Mouse (Mus musculus): ENCODE data around the gene Plpp3.

Gene Plpp3

DNA sequence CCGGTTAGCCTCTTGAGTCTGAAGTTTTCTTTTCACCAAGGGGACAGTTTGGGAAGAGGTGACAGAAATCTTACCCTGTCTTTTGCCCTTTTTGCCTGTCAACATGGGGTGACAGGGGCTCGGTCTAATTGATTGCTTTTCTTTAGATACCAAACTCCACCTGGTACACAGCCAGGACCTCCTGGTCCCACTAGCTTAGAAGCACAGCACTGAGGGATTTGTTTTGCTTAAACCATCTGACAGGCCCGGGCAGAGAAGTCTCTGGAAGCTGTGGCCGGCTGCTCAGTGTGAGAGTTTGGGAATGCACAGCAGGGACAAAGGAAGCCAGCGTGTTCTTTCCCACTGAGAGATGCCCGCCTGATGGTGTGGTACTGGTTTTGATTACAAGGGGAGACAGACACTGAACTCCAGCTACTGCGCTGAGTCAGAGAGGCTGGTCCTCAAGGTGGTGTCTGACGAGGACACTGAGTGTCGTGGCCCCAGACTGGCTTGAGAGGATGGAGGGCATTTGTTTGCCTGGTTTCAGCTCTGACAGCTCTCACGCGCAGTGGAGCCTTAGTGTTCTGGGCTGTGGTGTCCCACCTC, 64.2 kb downstream of the Plpp3 start:
- DNase-seq: no peak

DNA sequence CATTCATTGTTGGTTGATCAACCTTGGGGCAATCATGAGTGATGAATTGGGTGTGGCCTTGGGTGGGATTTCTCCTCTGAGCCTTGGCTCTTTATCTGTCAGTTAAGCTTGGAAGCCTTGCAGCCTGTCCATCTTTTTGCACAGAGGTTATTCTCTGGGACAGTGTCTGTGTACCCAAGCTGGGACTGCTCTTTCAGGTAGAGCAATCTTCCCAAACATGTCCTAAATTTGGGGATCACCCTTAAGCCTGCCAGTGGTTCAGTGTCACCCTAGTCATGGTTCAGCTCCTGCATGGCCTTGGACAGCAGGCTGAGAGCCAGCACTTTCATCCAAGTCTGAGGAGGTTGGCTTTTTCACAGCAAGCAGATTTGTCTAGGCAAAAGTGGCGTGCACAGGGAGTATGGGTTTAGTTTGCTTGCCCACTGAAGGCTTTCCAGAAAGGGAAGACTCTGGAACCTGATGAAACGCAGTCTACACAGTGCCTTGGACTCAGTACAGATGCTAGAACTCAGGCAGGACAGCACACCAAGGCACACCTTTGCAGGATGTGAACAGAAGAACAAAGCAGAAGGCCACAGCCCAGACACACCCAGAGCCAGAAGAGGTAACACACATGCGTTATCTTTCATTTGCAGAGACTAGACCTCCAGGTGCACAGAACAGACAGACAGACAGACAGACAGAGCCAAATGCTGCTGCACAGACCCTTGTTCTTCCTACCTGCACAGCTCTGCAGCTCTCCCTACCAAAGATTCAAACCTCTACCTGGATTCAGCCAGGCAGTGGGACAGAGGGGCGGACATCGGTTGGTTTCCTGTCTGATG, 66.2 kb downstream of the Plpp3 start:
- no peak for DNase-seq

DNA sequence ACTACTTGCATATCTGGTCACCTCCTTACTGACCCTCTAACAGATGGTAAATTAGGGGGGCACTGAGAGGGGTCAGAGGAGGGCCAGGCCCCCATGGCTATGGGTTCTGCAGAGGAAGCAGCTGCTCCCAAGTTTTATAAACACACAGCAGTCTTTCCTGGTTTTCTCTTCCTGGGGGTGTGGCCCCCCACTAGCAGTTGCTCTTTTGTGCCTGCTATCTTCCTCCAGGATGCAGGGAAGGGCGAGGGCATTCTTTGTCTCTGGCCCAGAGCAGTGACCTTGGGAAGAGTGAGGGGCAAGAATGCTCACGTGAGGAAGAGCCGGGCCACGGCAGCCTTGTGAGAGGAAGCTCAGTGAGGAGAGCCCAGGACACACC, 66.8 kb downstream of the Plpp3 start:
- peak; percentile 39 to 61 for DNase-seq

DNA sequence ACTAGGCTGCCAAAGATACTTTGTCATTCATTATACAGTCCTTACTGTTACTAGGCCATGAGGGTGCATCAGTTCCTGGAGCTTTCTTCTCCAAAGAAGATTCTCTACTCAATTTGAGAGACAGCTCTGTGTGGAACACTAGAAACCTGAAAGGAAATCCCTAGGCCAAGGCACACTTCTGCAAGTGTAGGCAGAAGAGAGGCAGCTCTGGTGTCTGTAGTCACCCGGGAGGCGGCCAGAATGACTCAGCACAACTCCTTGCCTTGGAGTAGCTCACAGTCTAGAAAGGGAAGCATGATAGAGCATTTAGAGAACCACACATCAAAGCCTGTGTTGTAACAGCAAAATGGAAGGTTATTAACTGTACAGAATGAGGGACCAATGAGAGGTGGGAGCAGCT, 68.4 kb downstream of the Plpp3 start:
- DNase-seq: peak; percentile 29 to 40

DNA sequence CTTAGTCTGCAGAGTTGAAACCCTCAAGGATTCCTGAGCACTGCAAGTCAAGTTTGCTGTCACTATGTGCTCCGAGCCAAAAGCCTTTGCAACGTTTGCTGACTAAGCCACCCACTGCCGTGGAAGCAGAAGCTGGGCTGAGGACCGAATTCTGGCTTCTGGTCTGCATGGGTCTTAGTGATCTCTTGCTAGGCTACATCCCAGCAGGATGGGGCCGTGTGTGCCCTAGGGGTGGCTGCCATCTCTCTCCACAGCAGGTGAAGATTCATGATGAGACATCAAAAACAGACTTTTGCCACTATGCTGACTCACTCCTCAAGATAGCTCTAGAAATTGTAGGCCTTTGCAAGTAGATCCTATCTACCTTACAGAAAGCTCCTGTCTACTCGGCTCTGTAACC, 69.2 kb downstream of the Plpp3 start:
- DNase-seq: no peak

DNA sequence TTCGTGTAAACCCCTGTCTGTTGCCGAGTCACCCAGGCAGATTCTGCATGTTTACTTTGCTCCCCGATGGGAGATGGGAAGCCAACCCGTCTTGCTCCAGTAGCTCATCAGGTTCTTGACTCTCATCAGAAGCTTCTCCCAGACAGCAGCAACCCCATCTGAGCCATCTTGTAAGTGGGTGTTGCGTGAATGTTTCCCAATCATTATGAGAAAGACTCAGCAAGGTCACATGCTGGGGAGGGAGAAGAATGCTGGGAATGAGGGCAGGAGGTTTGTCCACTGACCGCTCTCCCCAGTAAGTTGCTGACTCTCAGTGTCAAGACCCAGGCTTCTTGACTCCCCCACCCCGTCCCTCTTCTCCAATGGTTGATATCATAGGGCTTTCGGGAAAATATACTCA, 73.0 kb downstream of the Plpp3 start:
- no peak for DNase-seq

DNA sequence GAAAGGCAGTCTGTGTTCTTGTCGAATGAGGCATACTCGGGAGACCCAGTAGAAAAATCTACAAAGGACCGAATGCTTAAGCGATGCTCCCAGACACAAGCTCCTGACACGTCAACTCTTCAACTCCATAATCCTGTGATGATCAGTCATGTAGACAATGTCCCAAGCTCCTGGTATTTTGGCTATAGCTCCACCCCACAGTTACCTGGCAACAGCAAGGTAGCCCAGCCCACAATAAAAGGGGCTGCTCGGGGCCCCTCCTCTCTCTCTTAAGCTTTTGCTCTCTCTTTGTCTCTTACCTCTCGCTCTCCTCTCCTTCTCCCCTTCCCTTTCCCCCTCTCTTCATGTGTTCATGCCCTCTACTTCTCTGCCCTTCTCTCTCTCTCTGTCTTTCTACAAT, 83.1 kb downstream of the Plpp3 start:
- DNase-seq: no peak

DNA sequence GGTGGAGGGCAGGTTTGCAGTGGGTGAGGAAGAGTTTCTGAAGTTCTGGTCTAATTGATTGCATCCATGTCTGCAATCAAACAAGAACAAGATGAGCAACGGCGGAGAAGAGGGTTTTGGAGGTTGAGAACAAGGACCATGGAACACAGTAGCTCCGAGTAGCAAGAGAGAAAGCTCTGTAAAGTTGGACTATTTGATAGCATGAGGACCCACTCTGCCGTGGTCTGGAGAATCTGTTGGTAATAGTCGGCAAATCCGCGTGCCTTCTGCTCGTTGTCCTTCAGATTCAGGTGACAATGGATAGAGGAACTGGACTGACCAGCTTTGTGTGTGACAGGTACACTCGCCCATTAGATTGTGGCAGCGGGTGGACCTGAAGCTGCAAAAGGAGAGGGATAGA, 87.8 kb downstream of the Plpp3 start:
- DNase-seq: no peak

DNA sequence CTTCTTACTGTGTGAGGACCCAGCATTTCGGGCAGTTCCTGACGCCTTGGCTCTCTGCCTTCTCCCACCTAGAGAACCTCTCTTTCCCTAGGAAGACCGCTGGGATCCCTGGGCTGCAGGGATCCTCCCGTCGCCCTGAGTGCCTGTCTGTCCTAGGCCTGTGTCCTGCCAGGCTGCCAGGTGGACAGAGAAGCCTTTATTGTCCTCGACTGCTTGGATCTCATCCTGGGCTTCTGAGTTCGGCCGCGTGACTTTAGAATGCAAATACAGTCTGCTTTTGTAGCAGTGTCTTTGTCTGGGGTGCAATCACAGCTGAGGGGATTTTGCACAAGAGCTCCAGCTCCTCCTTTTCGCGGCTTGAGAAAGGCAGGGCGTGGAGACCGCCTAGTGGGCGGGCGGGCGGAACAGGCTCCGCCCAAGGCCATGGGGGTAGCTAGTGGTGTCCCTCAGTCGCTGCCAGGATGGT, 88.4 kb downstream of the Plpp3 start:
- peak; percentile 58 to 76 for DNase-seq

DNA sequence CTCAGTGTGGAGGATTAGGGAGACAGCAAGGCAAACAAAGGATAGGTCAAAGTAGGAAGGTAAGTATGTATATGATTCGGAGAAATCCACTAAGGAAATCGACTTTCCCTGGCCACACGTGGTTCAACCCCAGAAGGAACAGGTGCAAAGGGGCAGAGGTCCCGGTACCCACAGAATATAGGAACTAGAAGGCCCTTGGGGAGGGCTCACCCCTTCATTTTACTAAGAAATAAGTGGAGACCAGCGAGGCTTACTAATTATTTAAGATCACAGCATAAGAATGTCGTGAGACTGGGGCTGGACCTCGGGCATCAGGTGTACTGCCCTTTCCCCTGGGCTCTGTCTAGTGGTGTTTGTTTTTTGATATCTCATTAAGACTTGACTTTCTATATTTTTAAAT, 89.2 kb downstream of the Plpp3 start:
- DNase-seq: no peak

DNA sequence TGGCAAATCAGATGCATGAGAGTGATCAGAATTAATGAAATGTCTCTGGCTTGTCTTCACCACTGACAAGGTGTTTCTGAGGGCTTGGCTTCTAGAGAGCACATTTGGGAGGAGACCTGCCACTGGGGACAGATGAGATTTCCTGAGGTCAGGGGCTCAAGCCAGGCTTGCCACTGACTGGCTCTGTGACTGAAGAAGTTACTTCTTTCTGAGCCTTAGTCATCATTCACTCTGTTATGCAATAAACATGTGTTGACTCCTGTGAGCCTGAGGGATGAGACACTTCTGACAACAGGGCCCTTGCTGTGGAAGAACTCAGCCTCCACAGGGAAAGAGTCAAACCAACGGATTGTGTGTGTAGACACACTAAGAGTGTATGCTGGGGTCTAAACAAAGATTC, 91.0 kb downstream of the Plpp3 start:
- DNase-seq: no peak

DNA sequence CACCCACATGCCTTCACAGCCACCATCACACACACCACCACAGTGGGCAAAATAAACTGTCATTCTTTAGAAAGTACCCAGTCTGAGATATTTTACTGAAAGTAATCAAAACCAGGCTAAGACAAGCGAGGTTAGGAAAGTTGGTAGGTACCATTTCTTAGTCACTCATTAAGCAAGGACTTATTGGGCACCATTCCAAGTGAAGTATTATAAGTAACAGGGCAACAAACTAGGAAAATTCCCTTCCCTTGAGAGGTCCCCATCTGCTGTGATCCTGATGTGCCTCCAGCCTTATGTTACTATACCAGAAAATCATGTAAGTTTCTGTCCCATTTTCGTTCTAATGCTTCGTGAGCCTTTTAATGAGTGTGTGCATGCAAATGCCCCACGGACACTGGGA, 92.1 kb downstream of the Plpp3 start:
- DNase-seq: no peak

DNA sequence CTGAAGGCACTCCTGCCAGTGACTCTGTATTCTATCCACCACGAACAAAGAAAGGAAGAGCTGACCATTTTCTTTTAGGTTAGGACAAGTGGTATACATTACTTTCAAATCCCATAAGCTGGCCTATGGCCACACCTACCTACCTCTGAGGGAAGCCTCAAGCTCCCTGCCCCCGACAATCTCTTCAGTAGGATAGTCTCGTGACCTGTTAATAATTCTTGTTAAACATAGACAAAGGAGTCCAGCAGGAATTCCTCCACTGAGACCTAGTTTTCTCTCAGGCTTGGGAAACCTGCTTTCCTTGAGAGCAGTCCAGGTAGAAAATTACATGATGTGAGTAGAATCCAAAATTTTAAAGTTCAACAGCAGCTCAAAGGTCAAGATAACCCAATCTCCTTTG, 93.8 kb downstream of the Plpp3 start:
- DNase-seq: no peak

DNA sequence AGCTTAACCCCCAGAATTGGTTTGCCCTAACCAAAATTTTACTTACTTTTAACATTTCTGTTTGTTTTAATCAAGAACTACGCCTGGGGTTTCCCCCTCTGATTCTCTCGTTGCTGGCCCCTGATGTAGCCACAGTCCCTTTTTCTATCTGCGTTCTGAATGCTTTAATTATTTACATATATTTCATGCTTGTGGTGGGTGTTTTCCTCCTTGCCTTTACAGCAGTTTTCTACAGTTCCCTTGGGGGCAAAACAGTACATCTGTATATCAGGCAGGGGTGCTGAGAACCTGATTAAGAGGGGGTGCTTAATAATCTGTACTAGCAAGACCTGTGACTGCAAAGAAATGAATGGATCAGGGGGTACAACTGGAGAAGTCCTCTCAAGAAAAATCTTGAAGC, 94.9 kb downstream of the Plpp3 start:
- DNase-seq: no peak

DNA sequence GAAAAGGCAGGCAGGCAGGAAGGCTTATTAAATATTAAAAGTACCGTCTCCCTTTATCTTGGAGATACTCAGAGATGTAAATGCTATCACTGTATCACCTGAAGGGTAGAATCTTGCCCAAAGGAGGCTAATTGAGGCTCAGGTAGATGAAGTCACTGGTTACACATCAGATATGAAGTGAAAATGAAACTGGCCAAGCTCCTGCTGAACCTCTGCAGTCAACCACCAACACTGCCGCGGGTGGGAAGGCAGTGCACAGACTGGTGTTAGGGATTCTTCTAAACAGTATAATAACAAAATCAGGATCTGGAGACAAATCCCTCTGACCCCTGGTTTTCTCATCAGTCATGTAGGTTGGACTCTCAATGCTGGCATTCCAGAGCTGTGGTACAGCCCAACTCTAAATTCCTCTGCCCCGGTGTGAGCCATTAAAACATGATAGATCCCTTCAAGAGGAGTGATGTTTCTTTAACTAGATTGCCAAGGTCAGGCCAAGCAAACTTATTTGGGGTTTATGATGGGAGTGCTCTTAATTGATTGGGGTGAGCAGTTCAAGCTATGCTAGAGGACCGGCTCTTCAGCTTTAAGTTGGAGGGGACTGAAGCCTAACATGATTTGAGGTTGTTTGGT, 95.5 kb downstream of the Plpp3 start:
- DNase-seq: no peak

DNA sequence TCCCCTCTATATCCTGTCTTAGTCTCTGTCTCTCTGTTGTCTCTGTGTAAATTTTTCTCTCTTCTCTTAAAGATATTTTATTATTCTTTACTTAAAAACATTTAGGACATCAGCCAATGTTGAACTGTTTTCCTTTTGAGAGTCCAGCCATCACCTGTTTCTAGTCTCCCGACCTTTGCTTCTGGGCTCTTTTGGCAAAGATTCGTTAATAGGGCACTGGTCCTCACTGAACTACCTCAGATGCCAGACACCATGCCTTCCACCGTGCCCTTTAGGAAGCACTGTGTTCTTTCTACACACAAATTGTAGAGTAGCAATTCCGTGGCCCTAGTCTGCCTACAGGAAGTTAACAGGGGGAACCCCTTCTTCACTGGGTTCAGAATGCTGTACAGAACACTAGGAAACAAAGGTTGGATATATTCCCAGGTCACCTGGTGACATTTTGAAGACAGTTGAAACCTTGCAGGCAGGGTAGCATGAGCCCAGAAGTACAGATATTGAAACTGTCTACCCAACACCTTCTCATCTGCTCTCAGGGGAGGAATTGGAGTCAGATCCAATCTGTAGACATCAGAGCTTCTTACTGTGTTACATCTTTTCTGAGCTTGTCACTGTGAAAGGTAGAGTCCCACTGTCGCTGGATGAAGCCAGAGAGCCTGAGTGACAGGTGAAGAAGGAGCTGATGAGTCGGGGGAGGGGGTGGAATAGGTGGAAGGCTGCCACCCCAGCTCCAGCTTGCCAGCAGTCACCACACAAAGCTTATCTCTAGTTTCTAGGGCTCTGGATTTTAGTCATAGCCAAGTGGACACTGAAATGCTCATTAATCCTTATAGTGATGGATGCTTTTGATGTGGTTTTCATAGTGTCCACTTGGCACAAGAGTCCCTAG, 96.5 kb downstream of the Plpp3 start:
- no peak for DNase-seq

DNA sequence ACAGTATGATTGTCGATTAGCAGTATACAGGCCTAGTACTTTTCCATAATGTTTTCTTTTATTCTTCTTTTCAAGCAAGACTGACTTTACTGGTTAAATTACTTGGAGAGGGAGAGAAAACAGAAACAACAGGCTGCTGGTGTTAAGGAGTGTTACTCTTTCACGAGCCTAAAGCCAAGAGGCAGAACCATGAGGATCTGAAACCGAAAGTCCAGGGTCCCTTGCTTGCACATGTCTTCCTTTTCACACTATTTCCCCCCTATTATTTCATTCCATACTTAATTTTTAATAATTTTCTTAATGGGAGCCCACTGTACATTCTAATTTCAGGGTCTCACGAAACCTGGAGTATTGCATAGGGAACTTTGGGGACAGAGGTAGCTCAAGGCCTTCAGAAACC, 97.2 kb downstream of the Plpp3 start:
- no peak for DNase-seq

DNA sequence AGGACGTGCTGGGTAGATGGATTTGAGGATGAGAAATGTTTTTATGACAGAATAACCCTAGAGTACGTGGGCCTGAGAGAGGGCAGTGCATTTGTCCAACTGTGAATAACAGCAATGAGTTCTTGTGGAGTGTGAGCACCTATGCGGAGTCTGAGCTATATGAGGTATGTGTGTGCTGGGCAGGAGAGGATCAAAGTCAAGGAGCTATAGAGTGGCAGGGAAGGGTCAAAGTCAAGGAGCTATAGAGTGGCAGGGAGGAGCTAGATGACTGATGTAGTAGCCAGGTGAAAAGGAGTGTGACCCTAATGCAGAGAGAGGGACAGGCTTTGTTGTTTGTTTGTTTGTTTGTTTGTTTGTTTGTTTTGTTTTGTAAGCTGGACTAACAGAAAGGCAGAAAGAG, 98.0 kb downstream of the Plpp3 start:
- no peak for DNase-seq

DNA sequence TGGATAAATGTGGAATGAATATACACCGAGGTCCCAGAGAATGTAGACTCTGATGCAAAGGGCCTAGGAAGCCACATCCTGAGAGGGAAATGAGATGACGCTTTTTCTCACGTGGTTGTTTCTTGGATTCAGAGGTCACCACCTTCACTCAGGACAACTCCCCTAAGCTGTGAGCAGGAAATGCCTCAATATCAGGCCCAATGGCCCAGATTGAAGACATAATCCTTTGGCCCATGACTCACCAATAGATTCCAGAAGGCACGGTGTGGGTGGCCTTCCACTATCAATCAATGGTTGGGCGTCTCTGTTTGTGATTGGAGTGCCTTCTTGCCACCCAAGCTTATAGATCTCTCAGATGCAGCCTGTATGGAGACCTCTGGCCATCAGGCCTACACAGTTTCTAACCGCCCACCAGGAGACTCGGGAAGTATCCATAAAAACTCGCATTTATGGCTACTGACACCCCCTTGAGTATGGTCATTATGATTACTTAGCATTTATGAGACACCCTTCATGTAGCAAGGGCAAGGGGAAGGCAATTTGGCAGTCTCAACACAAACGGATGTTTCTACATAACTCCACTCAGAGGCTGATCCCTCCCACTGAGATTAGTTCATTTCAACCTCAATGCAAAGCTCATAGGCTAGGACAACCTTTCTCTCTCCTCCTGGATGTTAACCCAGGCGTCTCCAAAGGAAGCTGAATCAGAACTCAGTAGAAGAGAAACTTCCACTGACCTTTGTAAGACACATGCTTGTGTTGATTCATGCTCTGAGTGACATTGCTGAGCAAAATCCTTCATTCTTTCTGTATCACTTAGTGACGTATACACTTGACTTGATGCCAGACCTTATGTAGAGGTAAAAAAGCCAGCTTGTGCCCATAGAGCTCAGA, 100.8 kb downstream of the Plpp3 start:
- peak in 1 of 2 experiments; percentile 33 for DNase-seq

DNA sequence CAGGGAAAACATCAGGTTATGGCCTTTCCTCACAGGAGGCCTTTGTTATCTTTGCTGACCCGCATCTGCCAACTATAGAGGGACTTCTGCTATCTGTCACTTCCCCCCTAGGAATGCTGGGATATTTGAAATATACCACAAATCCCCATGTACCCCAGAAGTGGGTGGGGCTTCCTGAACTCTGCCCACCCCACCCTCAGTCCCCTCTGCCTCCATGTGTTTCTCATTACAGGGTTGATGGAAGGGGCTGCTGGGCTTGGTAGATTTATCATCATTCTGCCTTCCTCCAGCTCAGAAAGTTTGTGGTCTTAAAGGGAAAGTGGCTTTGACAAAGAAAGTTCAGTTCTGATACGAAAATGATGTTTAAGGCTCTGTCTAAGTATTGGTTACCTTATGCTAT, 103.2 kb downstream of the Plpp3 start:
- DNase-seq: no peak

DNA sequence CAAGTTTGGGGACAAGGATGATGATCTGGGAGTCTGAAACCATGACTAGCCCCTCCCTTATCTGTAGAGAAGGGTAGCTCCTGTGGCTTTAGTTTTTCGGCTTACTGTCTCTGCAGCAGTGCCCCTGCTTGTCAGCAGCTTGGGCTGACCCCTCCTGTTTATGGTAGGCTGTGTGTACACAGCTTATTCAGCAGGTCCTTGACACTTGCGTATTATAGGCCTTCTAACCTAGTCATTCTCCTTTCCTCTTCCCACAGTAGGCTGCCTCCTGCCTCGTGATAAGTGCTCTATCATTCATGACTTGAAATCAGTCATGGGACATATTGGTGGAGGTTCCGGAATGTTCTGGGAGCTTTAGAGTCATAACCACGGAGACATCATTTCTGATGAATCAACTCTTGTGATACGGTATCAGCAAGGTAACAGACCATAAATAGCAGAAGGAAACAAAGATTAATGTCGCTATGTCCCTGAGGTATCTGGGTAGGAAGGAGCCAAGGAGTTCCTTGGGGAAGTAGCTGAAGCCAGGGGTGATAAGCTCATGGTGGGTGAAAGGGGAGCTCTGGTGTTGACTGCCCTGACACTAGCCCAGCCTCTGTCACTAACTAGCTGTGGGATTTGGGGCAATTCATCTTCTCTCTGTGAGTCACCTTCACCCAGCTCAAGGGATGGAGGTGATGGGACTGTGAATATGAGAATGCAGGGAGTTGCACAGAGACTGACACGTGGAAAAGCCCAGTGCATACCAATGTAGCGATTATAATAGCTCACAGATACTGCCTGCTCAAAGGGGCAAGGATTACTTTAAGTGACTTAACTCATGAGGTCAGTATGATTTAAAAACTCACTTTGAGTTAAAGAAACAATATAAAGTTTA, 104.0 kb downstream of the Plpp3 start:
- no peak for DNase-seq

Data from kidney, postnatal 4 days (tissue).